Mouse (Mus musculus) neural tube, postnatal 0 days (tissue): ENCODE results near the gene Stra6l. TPM values are rescaled to one million over a fixed set of nuclear protein-coding genes. Genes with fewer than 3 reads are reported as not detected.

Source experiments
- polyA plus RNA-seq: library from polyadenylated mRNA; unstranded; fragments of >200 nt; fragmentation: Nextera tagmentation; extraction: Ambion mirVana; gene quantifications from 2 replicates; pipeline ENCODE4 v1.2.1, GENCODE M21; 2015

Gene Stra6l
- polyA plus RNA-seq = 0.25 and 0.41 TPM in 2 replicates

GRCm38 (mm10) chr4:45848109-45848824, at the start of gene Stra6l:
Gene Stra6l, plus strand, starts transcription at chr4:45848664.

GRCm38 (mm10) chr4:45798964-45799363, 49.5 kb upstream of the Stra6l start, which contains the start of gene Aldh1b1:
Gene Aldh1b1, plus strand, starts transcription at chr4:45799022.

GRCm38 (mm10) chr4:45826275-45827040, 22.0 kb upstream of the Stra6l start, which contains the start of gene Igfbpl1:
Gene Igfbpl1, minus strand, starts transcription at chr4:45826923.

GRCm38 (mm10) chr4:45890066-45890761, 41.8 kb downstream of the Stra6l start, which contains the start of gene Ccdc180:
Gene Ccdc180, plus strand, starts transcription at chr4:45890303.

Other genes with a start within 250 kb of the Stra6l start
- 15.5 and 19.1 TPM in 2 replicates for gene Aldh1b1, start 49.6 kb upstream of the Stra6l start, polyA plus RNA-seq
- 4.0 and 5.4 TPM in 2 replicates for gene Igfbpl1, start 21.7 kb upstream of the Stra6l start, polyA plus RNA-seq
- 0.66 and 0.94 TPM in 2 replicates for gene Ccdc180, start 41.6 kb downstream of the Stra6l start, polyA plus RNA-seq
- 26.5 and 26.8 TPM in 2 replicates for gene Tdrd7, start 116.7 kb downstream of the Stra6l start, polyA plus RNA-seq
- gene Tmod1, start 190.3 kb downstream of the Stra6l start, polyA plus RNA-seq = 2.4 TPM in 2 replicates